Mouse (Mus musculus) neural tube, embryonic 13.5 days (tissue): ENCODE data around the gene Men1. TPM values are rescaled to one million over a fixed set of nuclear protein-coding genes. Genes with fewer than 3 reads are reported as not detected.
A peak's percentile ranks its signal among the peaks of the same experiment; 100 is the strongest.

ENCODE experiments used
- ATAC-seq: fragments of 200-750 bp; cut with Nextera tagmentation; 2 replicates; pipeline ENCODE4 v1.8.0; 2017; ENCODE audit warnings: low read depth, mild to moderate bottlenecking, moderate TSS enrichment, moderate library complexity
- H3K27ac ChIP-seq: fragments of 300-500 bp; sonication (generic); replicated peaks from 2 replicates; pipeline ENCODE4 v1.5.1; 2015; ENCODE audit warnings: moderate library complexity, mild to moderate bottlenecking, inconsistent platforms
- H3K27me3 ChIP-seq: fragments of 300-500 bp; sonication (generic); 2 replicates; pipeline ENCODE4 v1.6.1; 2015; ENCODE audit warnings: mild to moderate bottlenecking, inconsistent platforms
- H3K36me3 ChIP-seq: fragments of 300-500 bp; sonication (generic); 2 replicates; pipeline ENCODE4 v1.6.1; 2015; ENCODE audit warnings: mild to moderate bottlenecking, inconsistent platforms
- H3K4me1 ChIP-seq: fragments of 300-500 bp; sonication (generic); replicated peaks from 2 replicates; pipeline ENCODE4 v1.6.1; 2015; ENCODE audit warnings: inconsistent platforms
- H3K4me2 ChIP-seq: fragments of 300-500 bp; sonication (generic); 2 replicates; pipeline ENCODE4 v1.6.1; 2015; ENCODE audit warnings: inconsistent platforms, mild to moderate bottlenecking, moderate library complexity
- H3K4me3 ChIP-seq: fragments of 300-500 bp; sonication (generic); 2 replicates; pipeline ENCODE4 v1.5.1; 2015; ENCODE audit warnings: mild to moderate bottlenecking, inconsistent platforms
- H3K9ac ChIP-seq: fragments of 300-500 bp; sonication (generic); 2 replicates; pipeline ENCODE4 v1.6.1; 2015; ENCODE audit warnings: moderate library complexity, mild to moderate bottlenecking, inconsistent platforms
- H3K9me3 ChIP-seq: fragments of 300-500 bp; sonication (generic); 2 replicates; pipeline ENCODE4 v1.6.1; 2016; ENCODE audit warnings: inconsistent platforms
- WGBS: fragments of 180-500 bp; shearing (Covaris S2); methylation state at CpG from one replicate; pipeline ENCODE4 v1.1.7; 2015; 5-methylcytosine and 5-hydroxymethylcytosine counted together
- polyA plus RNA-seq: library from polyadenylated mRNA; unstranded; fragments of >200 nt; fragmentation: Nextera tagmentation; extraction: Ambion mirVana; gene quantifications from 2 replicates; pipeline ENCODE4 v1.2.1, GENCODE M21; 2015

Gene Men1
- polyA plus RNA-seq, 1 experiment from 2014 or later, result 71.5 TPM

DNA sequence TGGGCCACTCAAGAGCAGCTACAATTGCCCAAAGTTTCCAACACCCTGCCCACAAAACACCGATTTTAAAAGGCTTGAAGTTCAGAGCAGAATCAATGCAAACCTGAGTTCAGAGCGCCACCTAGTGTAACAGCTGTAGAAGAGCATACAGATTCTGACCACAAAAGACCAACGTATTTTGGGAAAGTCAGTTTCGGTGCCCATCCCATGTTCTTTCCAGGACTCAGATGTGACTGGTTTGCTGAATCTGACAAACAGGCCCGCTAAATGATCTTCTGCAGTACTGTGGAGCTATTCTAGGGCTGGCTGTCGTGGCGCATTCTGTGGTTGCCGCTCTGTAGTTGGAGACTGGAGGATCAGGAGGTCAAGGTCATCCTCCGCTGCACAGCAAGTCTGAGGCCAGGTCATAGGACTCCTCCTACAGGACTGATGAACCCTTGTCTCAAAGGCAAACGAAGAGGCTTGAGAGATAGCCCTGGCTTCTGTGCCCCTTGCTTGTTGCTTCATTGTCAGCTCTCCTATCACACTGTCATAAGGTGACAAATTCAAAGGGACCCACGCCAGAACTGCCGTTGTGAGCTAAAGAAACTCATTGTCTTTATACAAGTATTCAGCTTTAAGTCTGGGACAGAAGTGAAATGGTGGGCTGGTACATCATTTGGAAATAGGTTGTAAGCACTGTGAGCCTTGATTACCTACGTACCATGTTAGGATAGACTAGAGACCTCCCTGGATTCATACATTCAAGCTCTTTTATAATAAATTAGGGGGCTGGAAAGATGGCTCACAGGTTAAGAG, 2.9 kb upstream of the Men1 start:
- Histone ChIP-seq H3K27me3 (no peaks in the 10 kb centered on the region), H3K9ac (peak overlapping the region; percentile 57), H3K27ac (no peak overlapping the region), H3K4me1 (peaks cover 19% of the 10 kb centered on the region), H3K4me3 (no peak overlapping the region), H3K4me2 (peak overlapping the region; percentile 39), H3K9me3 (no peaks in the 10 kb centered on the region), H3K36me3 (peaks cover 4% of the 10 kb centered on the region)
- 23% methylated on average over 13 of the region's 13 CpGs for WGBS
- ATAC-seq, result no peak

DNA sequence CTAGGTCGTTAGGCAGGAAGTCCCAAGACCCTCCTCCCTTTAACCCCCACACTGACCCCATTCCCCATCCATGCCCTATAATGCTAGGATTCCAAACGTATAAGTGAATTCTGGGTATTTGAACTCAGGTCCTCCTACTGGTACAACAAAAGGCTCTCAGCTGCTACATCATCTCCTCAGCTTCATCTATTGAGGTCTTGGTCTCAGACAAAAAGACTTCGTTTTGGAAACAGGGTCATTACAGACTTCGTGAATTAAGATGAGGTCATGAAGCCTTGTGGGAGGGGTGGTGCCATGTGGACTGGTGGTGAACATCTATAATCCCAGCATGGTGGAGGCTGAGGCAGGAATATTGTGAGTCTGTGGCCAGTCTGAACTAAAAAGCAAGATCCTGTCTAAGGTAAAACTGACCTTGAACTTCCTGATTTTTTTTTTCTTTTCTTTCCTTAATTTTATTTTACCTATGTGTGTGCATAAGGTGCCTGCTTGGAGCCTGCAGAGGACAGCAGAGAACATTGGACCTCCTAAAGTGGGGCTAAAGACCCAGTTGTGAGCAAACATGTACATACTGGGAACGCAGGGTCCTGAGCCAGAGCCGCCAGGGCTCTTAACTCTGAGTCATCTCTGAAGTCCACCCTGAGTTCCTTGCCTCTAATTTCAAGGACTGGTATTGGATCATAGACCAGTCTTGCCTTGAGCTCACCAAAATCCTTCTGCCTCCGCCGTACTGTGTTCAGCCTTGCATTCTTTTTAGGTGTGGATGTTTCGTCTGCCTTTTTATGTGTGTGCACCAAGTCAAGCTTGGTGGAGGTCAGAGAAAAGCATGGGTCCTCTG, 801 bp upstream of the Men1 start:
- Histone ChIP-seq H3K27ac (peak overlapping the region; percentile 78), H3K4me3 (peak overlapping the region; percentile 78), H3K9ac (no peak overlapping the region), H3K4me1 (peaks cover 27% of the 10 kb centered on the region), H3K36me3 (peaks cover 24% of the 10 kb centered on the region), H3K4me2 (peak overlapping the region; percentile 97), H3K27me3 (no peaks in the 10 kb centered on the region), H3K9me3 (no peaks in the 10 kb centered on the region)
- 69% methylated on average over 9 of the region's 9 CpGs for WGBS
- no peak for ATAC-seq

DNA sequence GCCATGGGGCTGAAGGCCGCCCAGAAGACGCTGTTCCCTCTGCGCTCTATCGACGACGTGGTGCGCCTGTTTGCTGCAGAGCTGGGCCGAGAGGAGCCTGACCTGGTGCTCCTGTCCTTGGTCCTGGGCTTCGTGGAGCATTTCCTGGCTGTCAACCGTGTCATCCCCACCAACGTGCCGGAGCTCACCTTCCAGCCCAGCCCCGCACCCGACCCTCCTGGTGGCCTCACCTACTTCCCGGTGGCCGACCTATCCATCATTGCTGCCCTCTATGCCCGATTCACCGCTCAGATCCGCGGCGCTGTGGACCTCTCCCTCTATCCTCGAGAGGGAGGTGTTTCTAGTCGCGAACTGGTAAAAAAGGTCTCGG, 664 bp downstream of the Men1 start:
- under 1% methylated on average over 25 of the region's 25 CpGs for WGBS
- no peaks in the 10 kb centered on the region for H3K9me3 ChIP-seq
- peak overlapping the region; percentile 78 for H3K4me3 ChIP-seq
- H3K9ac ChIP-seq, result peak overlapping the region; percentile 92
- no peaks in the 10 kb centered on the region for H3K27me3 ChIP-seq
- H3K36me3 ChIP-seq, result peaks cover 39% of the 10 kb centered on the region
- H3K4me1 ChIP-seq, result peaks cover 32% of the 10 kb centered on the region
- peak; percentile 49 for ATAC-seq
- peak overlapping the region; percentile 77 for H3K27ac ChIP-seq
- peak overlapping the region; percentile 97 for H3K4me2 ChIP-seq

DNA sequence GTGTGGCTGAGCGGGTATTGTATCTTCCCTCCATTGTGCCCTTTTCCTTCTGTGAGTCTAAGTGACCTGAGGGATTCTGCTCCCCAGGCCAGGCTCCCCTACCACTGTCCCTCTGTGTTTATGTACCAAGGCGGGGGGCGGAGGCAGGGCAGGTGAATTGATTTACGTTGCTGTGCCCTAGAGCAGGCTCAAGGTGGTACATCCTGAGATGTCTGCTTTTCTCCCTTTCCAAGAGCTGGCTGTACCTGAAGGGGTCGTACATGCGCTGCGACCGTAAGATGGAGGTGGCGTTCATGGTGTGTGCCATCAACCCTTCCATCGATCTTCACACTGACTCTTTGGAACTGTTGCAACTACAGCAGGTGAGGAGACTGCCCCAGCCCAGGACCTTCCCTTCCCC, 2.1 kb downstream of the Men1 start:
- H3K4me3 ChIP-seq, result peak overlapping the region; percentile 78
- H3K9ac ChIP-seq, result peak overlapping the region; percentile 92
- ATAC-seq, result no peak
- 93% methylated on average over 10 of the region's 10 CpGs for WGBS
- H3K4me1 ChIP-seq, result peaks cover 42% of the 10 kb centered on the region
- H3K4me2 ChIP-seq, result peak overlapping the region; percentile 97
- peaks cover 39% of the 10 kb centered on the region for H3K36me3 ChIP-seq
- no peaks in the 10 kb centered on the region for H3K27me3 ChIP-seq
- H3K27ac ChIP-seq, result no peak overlapping the region
- H3K9me3 ChIP-seq, result no peaks in the 10 kb centered on the region

DNA sequence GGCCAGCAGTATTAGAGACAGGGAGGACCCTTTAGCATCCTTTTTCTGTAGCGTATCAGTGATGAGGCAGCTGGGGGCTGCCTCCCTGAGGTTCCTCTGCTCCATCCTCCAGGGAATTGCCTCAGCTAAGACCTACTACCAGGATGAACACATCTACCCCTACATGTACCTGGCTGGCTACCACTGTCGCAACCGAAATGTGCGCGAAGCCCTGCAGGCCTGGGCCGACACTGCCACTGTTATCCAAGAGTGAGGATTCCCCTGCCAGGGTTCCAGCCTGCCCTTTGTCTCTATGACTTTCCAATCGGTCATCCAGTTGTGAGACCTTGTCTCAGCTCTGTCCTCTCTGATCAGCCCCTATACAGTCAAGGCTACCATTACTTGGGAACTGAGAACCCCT, 3.4 kb downstream of the Men1 start:
- H3K27me3 ChIP-seq, result no peaks in the 10 kb centered on the region
- no peaks in the 10 kb centered on the region for H3K9me3 ChIP-seq
- WGBS, result 93% methylated on average over 7 of the region's 7 CpGs

DNA sequence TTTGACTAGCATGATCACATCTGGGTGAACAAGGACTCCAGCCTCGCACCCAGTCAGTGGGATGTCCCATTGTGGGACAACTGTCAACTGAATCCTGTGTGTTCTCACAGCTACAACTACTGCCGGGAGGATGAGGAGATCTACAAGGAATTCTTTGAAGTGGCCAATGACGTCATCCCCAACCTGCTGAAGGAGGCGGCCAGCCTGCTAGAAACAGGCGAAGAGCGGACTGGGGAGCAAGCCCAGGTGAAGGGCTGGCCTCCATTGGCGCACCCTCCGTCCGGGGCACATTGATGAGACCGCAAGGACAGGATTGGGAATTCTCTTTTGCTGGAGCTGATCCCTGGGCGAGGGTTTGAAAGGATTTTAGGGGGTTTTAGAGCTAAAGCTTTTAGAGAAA, 3.9 kb downstream of the Men1 start:
- Histone ChIP-seq H3K9ac (no peak overlapping the region), H3K4me2 (no peak overlapping the region), H3K27me3 (no peaks in the 10 kb centered on the region), H3K36me3 (peaks cover 49% of the 10 kb centered on the region), H3K9me3 (no peaks in the 10 kb centered on the region), H3K4me3 (no peak overlapping the region), H3K27ac (no peak overlapping the region), H3K4me1 (peaks cover 41% of the 10 kb centered on the region)
- 94% methylated on average over 11 of the region's 11 CpGs for WGBS
- no peak for ATAC-seq

More for the DNA sequence above, 3.4 kb downstream of the Men1 start:
- Histone ChIP-seq H3K4me3 (no peak overlapping the region), H3K36me3 (peaks cover 46% of the 10 kb centered on the region), H3K9ac (no peak overlapping the region), H3K4me2 (no peak overlapping the region), H3K27ac (no peak overlapping the region), H3K4me1 (peaks cover 41% of the 10 kb centered on the region)
- no peak for ATAC-seq

DNA sequence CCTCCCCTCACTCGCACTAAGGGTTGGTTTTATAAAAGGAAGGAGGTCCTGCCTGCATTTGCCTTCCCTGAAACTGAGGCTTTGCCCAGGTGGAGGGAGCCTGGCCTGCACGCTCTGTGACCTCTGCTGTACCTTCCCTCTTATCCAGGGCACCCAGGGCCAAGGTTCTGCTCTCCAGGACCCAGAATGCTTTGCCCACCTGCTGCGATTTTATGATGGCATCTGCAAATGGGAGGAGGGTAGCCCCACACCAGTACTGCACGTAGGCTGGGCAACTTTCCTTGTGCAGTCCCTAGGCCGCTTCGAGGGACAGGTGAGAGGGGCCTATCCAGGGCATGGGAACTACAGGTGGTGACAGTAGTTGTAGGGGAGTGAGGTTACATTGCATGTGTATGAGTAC, 4.4 kb downstream of the Men1 start:
- no peak overlapping the region for H3K27ac ChIP-seq
- no peaks in the 10 kb centered on the region for H3K27me3 ChIP-seq
- no peak for ATAC-seq
- H3K9me3 ChIP-seq, result no peaks in the 10 kb centered on the region
- H3K4me3 ChIP-seq, result no peak overlapping the region
- H3K9ac ChIP-seq, result no peak overlapping the region
- H3K36me3 ChIP-seq, result peaks cover 54% of the 10 kb centered on the region
- no peak overlapping the region for H3K4me2 ChIP-seq
- H3K4me1 ChIP-seq, result peaks cover 41% of the 10 kb centered on the region
- WGBS, result 94% methylated on average over 6 of the region's 6 CpGs

DNA sequence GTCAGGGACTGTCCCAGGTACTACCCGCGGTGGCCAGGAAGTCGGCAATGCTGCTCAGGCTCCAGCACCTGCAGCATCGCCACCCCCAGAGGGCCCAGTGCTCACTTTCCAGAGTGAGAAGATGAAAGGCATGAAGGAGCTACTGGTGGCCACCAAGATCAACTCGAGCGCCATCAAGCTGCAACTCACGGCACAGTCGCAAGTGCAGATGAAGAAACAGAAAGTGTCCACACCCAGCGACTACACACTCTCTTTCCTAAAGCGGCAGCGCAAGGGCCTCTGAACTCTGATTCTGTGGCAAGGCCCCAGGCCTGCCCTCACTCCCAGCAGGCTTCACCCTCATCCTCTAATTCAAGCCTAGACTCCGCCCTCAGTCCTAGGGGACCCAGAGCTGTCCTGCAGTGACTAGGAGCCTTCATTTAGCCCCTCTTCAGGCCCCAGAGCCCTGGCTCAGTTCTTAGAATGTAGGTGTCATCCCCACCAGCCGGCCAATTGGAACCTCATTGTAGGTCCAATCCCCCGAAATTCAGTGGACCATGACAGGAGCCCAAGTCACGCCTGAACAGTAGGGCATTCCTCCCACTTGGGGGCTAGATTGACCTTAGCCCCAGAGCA, 5.2 kb downstream of the Men1 start:
- 65% methylated on average over 15 of the region's 15 CpGs for WGBS
- no peak overlapping the region; the same call in 1 of the 2 replicates for H3K4me3 ChIP-seq
- no peak overlapping the region for H3K27ac ChIP-seq
- H3K36me3 ChIP-seq, result peaks cover 62% of the 10 kb centered on the region
- peaks cover 41% of the 10 kb centered on the region for H3K4me1 ChIP-seq
- H3K9ac ChIP-seq, result no peak overlapping the region
- H3K27me3 ChIP-seq, result no peaks in the 10 kb centered on the region
- H3K4me2 ChIP-seq, result peak overlapping the region; percentile 85; the same call in 1 of the 2 replicates
- no peaks in the 10 kb centered on the region for H3K9me3 ChIP-seq
- no peak for ATAC-seq

DNA sequence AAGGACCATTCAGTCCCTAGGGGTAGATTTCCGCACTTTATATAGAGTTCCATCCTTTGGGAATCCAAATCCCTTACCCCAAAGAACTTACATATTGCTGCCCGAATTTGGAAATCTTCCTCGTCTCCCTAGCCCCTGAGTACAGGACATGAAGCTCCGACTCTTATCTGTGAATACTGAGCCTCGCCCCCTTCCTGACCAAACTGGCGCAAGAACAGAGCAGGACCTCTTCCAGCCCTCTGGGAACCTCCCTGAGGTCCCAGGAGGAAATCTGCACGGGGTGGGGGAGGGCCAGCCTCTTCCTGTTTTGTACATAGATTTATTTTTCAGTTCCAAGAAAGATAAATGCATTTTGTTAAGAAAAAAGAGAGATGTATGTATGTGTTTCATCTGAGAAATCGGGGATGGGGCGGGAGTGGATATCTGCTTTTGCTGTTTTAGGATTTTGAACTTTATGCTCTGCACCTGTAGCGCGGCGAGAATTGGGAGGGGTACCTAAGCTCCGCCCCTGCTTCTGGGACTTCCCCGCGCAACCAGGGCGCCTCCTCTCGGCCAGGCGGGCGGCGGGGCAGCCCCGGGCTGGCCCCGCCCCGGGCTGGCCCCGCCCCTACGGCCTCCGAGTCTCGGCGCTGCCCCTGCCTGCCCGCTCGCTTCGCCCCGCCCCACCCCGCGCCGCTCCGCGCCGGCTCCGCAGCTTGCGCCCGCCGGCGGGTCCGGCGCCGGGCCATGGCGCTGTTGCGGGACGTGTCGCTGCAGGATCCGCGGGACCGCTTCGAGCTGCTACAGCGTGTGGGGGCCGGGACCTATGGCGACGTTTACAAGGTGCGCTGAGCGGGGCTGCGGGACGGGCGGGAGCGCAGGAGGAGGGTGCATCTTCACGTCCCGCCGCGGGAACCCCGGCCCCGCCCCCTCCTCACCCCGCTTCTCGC, 6.0 kb downstream of the Men1 start, which contains the start of gene Map4k2:
Gene Map4k2, plus strand, starts transcription at position 612 of the 929 bp plus-strand sequence.
- Histone ChIP-seq H3K27me3 (no peaks in the 10 kb centered on the region), H3K4me2 (peak within 1 kb of the TSS; percentile 85), H3K4me3 (peak within 1 kb of the TSS; percentile 59), H3K9ac (peak within 1 kb of the TSS; percentile 78), H3K36me3 (peaks cover 70% of the 10 kb centered on the region), H3K4me1 (peaks cover 37% of the 10 kb centered on the region), H3K9me3 (no peaks in the 10 kb centered on the region), H3K27ac (peak within 1 kb of the TSS; percentile 18)
- peak; percentile 28; the same call in 1 of the 2 replicates for ATAC-seq
- WGBS, result 7% methylated on average over 69 of the region's 72 CpGs

DNA sequence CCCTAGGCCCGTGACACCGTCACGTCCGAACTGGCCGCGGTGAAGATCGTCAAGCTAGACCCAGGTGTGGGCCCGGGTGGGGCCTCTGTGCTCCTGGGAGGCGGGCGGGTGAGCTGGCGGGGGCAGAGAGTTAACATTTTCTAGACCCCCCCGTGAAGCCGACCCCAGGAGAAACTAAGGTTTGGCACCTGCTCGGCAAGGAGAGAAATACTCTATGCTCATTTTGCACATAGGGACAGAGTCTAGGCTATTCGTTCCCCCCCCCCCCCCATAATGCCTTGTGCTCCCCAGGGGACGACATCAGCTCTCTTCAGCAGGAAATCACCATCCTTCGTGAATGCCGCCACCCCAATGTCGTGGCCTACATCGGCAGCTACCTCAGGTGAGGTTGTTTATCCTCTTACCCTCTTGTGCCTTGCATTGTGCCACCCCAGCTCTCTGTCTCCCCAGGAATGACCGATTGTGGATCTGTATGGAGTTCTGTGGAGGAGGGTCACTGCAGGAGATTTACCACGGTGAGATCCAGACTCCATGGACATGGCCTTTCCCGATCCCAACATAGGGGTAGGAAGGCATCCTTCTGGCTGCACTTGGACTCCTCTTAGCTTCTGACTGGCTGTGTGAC, 6.8 kb downstream of the Men1 start:
- WGBS, result 12% methylated on average over 23 of the region's 23 CpGs
- ATAC-seq, result 0 out of 2 replicates have a peak, but pooled peaks have one; percentile 12
- Histone ChIP-seq H3K4me1 (peaks cover 29% of the 10 kb centered on the region), H3K4me3 (peak overlapping the region; percentile 59), H3K36me3 (peaks cover 78% of the 10 kb centered on the region), H3K27me3 (no peaks in the 10 kb centered on the region), H3K4me2 (peak overlapping the region; percentile 85), H3K9ac (peak overlapping the region; percentile 78), H3K27ac (peak overlapping the region; percentile 18; the same call in 1 of the 2 replicates), H3K9me3 (no peaks in the 10 kb centered on the region)
